Mouse (Mus musculus) midbrain, embryonic 14.5 days (tissue): ENCODE measurements at regions not wholly inside any gene's neighbourhood (a gene's known extent, or its start where the extent isn't known, plus 50 kb on each side); places are given as distances from the start of the nearest gene placed in this dataset.
"Not testable (repeated sequence)": the region's sequence is repeated elsewhere in the genome, so short reads cannot be mapped to it uniquely, and the experiment has no call there.

ENCODE experiments used
- ATAC-seq: fragments of 200-750 bp; cut with Nextera tagmentation; 2 replicates; pipeline ENCODE4 v1.8.0; 2017; ENCODE audit warnings: moderate number of reproducible peaks, moderate library complexity; ENCODE audit not compliant: low FRiP score, low TSS enrichment
- DNase-seq: peaks from one replicate; pipeline ENCODE4 v3.0.0-alpha.2; 2015
- H3K27ac ChIP-seq: fragments of 300-500 bp; sonication (generic); replicated peaks from 2 replicates; pipeline ENCODE4 v1.5.1; 2014; ENCODE audit warnings: mild to moderate bottlenecking, low read depth, low read length, moderate library complexity
- H3K27me3 ChIP-seq: fragments of 300-500 bp; sonication (generic); 2 replicates; pipeline ENCODE4 v1.6.1; 2014; ENCODE audit warnings: low read length, control low read depth, mixed read lengths; ENCODE audit not compliant: control insufficient read depth, insufficient read depth
- H3K36me3 ChIP-seq: fragments of 300-500 bp; sonication (generic); 2 replicates; pipeline ENCODE4 v1.6.1; 2014; ENCODE audit warnings: low read length, control low read depth; ENCODE audit not compliant: control insufficient read depth, insufficient read depth
- H3K4me1 ChIP-seq: fragments of 300-500 bp; sonication (generic); 2 replicates; pipeline ENCODE4 v1.6.1; 2014; ENCODE audit warnings: mild to moderate bottlenecking, antibody characterized with exemption, low read length, control low read depth; ENCODE audit not compliant: control insufficient read depth, insufficient read depth
- H3K4me2 ChIP-seq: fragments of 300-500 bp; sonication (generic); 2 replicates; pipeline ENCODE4 v1.6.1; 2014; ENCODE audit warnings: mild to moderate bottlenecking, low read length, moderate library complexity
- H3K4me3 ChIP-seq: fragments of 300-500 bp; sonication (generic); replicated peaks from 2 replicates; pipeline ENCODE4 v1.5.1; 2014; ENCODE audit warnings: low read depth, low read length
- H3K9ac ChIP-seq: fragments of 300-500 bp; sonication (generic); replicated peaks from 2 replicates; pipeline ENCODE4 v1.6.1; 2014; ENCODE audit warnings: mild to moderate bottlenecking, low read length, moderate library complexity
- H3K9me3 ChIP-seq: fragments of 300-500 bp; sonication (generic); 2 replicates; pipeline ENCODE4 v1.6.1; 2016; ENCODE audit warnings: low read length, control low read depth, mixed read lengths; ENCODE audit not compliant: control insufficient read depth
- WGBS: fragments of 180-500 bp; shearing (Covaris S2); extraction: QIAGEN DNeasy Blood & Tissue Kit; methylation state at CpG from one replicate; pipeline ENCODE4 v1.1.7; 2014; 5-methylcytosine and 5-hydroxymethylcytosine counted together

DNA sequence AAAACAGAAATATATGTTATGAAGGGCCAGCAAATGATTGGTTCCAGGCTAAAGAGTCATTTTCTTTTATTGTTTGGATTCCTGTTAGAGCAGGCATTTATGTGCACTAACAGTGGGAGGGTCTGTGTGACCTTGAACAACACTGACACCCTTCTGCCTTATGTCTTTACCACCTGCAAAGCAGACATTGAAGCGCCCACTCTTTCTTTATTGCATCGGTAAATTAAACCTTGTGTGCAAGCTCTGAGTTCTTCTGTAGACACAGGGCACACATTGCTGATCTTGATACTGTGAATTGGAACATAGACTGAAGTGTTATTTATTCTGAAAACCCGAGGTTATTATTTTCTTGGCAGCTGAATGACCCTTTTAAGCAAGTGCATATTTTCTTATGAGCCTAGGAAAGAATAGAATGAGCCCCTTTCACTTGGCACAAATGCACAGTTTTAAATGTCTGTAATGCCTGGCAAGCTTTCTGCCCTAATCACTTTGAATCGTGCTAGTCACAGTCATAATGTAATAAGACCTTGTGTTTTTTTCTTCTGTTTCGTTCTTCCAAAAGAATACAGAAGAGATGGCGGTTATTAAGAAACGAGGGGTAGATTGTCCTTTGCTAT is 125.1 kb upstream of the Cobl start:
- DNase-seq (no peak), ATAC-seq (no peak)
- no peaks in the 10 kb centered on the region for H3K36me3 ChIP-seq
- no peaks in the 10 kb centered on the region for H3K27me3 ChIP-seq
- H3K9ac ChIP-seq, result no peak overlapping the region
- H3K9me3 ChIP-seq, result no peaks in the 10 kb centered on the region
- H3K4me3 ChIP-seq, result no peak overlapping the region
- H3K4me2 ChIP-seq, result no peak overlapping the region
- H3K27ac ChIP-seq, result no peak overlapping the region
- WGBS, result 72% methylated on average over 7 of the region's 7 CpGs
- no peaks in the 10 kb centered on the region for H3K4me1 ChIP-seq

- not testable (repeated sequence) for H3K4me1 ChIP-seq
- ATAC-seq, result 0 out of 2 replicates have a peak, but pooled peaks have one; percentile 38
These were observed 120.3 kb upstream of the Cobl start for GRCm38 (mm10) chr11:12584851-12585680.

DNA sequence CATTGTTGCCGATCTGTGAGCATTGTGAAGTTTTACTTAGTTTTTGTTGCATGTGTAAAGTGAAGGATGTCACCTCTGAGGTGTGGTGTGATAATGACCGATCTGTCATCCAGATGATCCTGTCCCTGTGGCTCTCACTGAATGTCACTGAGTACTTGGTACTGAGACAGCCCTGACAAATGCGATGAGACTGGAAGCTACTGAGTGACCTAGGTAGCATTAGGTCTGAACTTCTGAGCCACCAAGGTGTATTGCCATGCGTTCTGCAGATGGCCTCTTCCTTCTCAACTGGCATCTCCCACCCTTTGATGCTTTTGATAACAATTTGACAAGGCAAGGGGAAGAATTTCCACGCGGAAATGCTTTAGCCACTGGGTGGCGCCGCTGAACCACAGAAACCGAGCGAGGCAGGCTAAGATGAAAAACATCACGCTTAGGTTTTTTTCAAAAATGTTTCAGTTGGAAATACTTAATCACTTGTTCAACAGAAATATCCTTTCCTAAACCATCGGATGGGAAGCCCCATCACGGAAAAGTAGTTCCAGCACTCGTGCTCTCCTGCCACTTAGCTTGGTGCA is 114.3 kb upstream of the Cobl start:
- Histone ChIP-seq H3K27me3 (no peaks in the 10 kb centered on the region), H3K27ac (no peak overlapping the region), H3K9me3 (no peaks in the 10 kb centered on the region), H3K4me2 (no peak overlapping the region), H3K4me1 (0 out of 2 replicates have a peak, but pooled peaks cover 4% of the 10 kb centered on the region), H3K4me3 (no peak overlapping the region), H3K36me3 (no peaks in the 10 kb centered on the region), H3K9ac (no peak overlapping the region)
- ATAC-seq, result no peak
- DNase-seq, result peak; percentile 90
- WGBS, result 36% methylated on average over 14 of the region's 14 CpGs

More at GRCm38 (mm10) chr11:12584851-12585680, 120.3 kb upstream of the Cobl start:
- H3K4me3 ChIP-seq, H3K9ac ChIP-seq, H3K27ac ChIP-seq, DNase-seq, H3K27me3 ChIP-seq, H3K9me3 ChIP-seq, H3K4me2 ChIP-seq, H3K36me3 ChIP-seq: not testable (repeated sequence)
- whole genome bisulfite sequencing, result 78% methylated on average over 2 of the region's 2 CpGs

- no peaks in the 10 kb centered on the region for H3K27me3 ChIP-seq
- H3K4me1 ChIP-seq, result no peaks in the 10 kb centered on the region
- no peaks in the 10 kb centered on the region for H3K9me3 ChIP-seq
- no peak for DNase-seq
- H3K4me3 ChIP-seq, result no peak overlapping the region
- H3K4me2 ChIP-seq, result no peak overlapping the region
- ATAC-seq, result peak; percentile 44
- no peak overlapping the region for H3K27ac ChIP-seq
- WGBS, result 78% methylated on average over 5 of the region's 5 CpGs
- H3K36me3 ChIP-seq, result no peaks in the 10 kb centered on the region
- no peak overlapping the region for H3K9ac ChIP-seq
These were observed 94.9 kb upstream of the Cobl start for GRCm38 (mm10) chr11:12559663-12560062.

DNA sequence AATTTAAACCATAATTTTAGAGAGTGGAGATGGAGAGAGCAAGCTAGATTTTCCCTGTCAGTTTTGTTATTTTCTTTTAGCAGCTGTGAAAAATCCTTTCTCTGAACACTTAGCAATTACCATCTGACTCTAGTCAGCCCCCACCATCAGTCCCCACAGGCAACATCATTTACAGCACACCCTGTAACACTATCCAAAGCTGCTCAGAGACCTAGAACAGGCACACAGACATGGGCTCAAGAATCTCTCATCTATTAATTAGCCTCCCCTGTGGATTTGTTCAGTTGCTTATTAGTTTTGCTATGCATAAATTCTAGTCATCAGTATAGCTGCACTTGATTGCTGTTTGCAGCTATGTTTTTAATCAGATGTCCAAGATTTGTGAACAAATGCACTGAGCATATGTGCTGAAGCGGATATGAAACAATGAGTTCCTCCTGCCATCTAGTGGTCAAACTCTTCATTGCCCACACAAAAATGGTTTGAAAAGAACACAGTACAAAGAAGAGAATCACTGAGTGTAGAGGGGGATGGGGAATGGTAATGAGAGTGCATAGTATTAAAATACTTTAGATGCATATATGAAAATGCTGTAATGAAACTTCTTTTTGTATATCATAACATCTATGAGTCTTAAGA is 94.4 kb upstream of the Cobl start:
- Histone ChIP-seq H3K4me3 (no peak overlapping the region), H3K36me3 (no peaks in the 10 kb centered on the region), H3K9me3 (no peaks in the 10 kb centered on the region), H3K27me3 (no peaks in the 10 kb centered on the region), H3K9ac (no peak overlapping the region), H3K4me1 (no peaks in the 10 kb centered on the region), H3K27ac (no peak overlapping the region), H3K4me2 (no peak overlapping the region)
- ATAC-seq (peak; percentile 89), DNase-seq (peak; percentile 92)
- WGBS, result 17% methylated on average over 1 of the region's 1 CpGs

DNA sequence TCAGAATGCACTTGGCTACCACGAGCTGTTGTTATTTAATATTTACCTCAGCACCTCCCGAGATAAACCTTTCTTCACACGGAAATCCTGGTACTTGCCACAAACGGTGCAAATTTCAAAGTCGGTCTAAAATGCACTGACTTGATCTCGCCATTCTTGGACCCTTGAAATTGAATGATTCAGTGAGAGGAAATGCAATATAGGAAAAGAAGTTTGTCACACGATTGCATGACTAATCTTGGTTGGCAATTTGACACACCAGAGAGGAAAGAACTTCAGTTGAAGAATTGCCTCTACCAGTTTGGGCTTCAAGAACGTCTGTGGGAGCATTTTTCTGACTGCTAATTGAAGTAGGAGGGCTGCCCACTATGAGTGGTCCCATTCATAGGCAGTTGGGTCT is 93.4 kb upstream of the Cobl start:
- Histone ChIP-seq H3K27me3 (no peaks in the 10 kb centered on the region), H3K9ac (no peak overlapping the region), H3K4me2 (no peak overlapping the region), H3K4me1 (no peaks in the 10 kb centered on the region), H3K4me3 (no peak overlapping the region), H3K36me3 (no peaks in the 10 kb centered on the region), H3K9me3 (no peaks in the 10 kb centered on the region), H3K27ac (no peak overlapping the region)
- DNase-seq (no peak), ATAC-seq (no peak)
- 62% methylated on average over 8 of the region's 8 CpGs for WGBS

DNA sequence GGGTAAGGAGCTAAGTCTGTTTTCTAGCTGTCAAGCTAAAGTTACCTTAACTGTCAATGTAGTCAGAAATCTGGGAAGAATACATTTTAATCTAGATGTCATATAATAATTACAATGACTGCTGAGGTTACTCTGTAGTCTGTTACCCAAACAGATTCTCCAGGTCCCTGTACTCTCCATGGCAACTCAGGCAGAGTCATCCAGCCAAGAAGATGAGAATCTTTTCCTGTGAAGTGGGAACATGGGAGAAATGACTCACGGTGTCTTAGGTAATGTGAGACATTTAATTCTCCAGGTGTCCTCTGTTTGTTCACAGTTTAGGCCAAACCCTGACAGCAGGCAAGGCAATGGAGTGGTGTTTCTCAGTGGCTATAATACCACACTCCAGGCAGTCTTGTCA is 81.0 kb upstream of the Cobl start:
- no peak for ATAC-seq
- Histone ChIP-seq H3K4me2 (no peak overlapping the region), H3K27me3 (no peaks in the 10 kb centered on the region), H3K36me3 (no peaks in the 10 kb centered on the region), H3K4me3 (no peak overlapping the region), H3K9me3 (no peaks in the 10 kb centered on the region), H3K9ac (no peak overlapping the region), H3K27ac (no peak overlapping the region), H3K4me1 (no peaks in the 10 kb centered on the region)
- 83% methylated on average over 1 of the region's 1 CpGs for WGBS
- no peak for DNase-seq

DNA sequence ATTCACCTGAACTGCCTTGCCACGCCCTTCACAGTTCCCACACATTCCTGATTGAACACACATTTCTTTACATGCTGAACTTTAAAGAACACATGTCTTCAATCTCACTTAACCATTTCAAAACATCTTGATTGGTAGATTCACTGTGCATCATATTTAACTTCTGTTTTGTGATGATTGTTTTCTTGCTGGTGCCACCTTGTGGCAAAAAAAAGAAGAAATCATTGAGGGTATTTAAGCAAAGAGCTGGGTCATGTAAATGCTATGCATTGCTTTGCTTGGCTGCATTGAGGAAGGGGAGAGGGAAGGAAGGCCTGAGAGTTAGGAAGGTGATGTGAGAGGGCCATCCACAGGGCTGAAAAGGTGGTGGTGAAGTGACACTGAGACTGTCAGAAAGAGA is 78.3 kb upstream of the Cobl start:
- WGBS, result 82% methylated on average over 1 of the region's 1 CpGs
- H3K4me2 ChIP-seq, result no peak overlapping the region
- no peaks in the 10 kb centered on the region for H3K36me3 ChIP-seq
- no peak for ATAC-seq
- H3K9ac ChIP-seq, result no peak overlapping the region
- H3K4me3 ChIP-seq, result no peak overlapping the region
- H3K9me3 ChIP-seq, result no peaks in the 10 kb centered on the region
- peak; percentile 40 for DNase-seq
- H3K27me3 ChIP-seq, result no peaks in the 10 kb centered on the region
- no peaks in the 10 kb centered on the region for H3K4me1 ChIP-seq
- H3K27ac ChIP-seq, result no peak overlapping the region
